Mouse (Mus musculus) CD8-positive naive resting alpha-beta T cell, adult 57 days (primary cell): ENCODE results near the gene Fbxo41. TPM values are rescaled to one million over a fixed set of nuclear protein-coding genes. Genes with fewer than 3 reads are reported as not detected.

Source experiments
- total RNA-seq: library from RNA; stranded (reverse); gene quantifications from one replicate; pipeline ENCODE4 v1.2.4, GENCODE M21; 2023

Gene Fbxo41
- total RNA-seq: not detected

GRCm38 (mm10) chr6:85502911-85503250, at the start of gene Fbxo41:
Fbxo41 (minus strand) TSS chr6:85502994.

DNA sequence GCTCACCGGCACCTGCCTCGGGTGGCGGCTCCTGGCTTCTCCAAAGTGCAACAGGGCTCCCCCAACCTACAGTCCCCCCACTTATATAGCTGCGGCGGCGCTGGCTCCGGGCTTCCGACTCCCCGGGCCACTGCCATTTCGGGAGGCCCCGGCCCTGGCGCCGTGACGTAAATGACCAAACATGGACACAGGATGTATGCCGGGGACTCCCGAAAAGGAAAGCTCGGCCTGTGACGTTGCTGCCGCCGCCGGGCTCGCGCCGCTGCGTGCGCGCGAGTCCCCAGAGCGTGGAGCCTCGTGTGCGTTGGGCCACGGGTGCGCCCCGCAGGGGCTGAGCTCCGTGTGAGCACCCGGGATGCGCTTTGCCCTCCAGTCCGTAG, 10.7 kb upstream of the Fbxo41 start, which contains the start of gene Egr4:
Gene Egr4 (minus strand): TSS at position 59 of the 380 bp plus-strand sequence.

DNA sequence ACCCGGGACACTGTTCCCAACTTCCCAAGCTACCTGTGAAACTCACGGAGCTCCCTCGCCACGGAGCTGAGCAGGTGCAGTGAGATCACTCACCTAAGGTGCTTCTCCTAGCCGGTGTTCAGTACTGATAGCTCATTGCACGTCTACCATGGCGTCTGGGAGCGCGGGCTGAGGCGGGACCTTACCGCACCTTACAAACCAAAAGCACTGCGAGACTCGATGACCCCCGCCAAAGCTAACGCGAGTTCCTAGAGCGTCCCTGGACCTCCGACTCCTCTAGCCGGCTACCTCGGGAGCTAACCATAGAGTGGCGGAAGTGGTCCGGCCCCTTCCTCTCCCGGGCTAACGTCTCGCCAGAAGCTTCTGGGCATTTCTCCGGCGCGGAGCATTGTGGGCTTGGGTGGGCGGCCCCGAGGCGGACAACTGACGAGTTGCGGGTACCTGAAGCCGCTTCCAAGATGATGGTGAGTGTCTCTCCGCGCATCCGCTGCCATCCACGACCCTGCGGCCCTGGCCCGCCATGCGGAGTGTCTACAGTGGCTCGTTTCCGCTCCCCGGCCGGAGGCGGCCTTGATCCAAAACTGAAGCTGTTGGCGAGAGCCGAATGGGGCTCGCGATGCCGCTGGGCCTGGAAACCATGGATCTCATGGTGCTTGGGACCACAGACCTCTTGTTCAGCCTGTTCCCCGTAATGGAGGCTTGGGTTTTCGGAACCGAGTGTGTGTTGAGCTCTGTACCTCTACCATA, 51.0 kb downstream of the Fbxo41 start, which contains the start of gene Pradc1:
Gene Pradc1 (minus strand): TSS at position 307 of the 747 bp plus-strand sequence.

GRCm38 (mm10) chr6:85450697-85451663, 51.8 kb downstream of the Fbxo41 start, which contains the start of gene Cct7:
Cct7 (plus strand) TSS chr6:85451514.

DNA sequence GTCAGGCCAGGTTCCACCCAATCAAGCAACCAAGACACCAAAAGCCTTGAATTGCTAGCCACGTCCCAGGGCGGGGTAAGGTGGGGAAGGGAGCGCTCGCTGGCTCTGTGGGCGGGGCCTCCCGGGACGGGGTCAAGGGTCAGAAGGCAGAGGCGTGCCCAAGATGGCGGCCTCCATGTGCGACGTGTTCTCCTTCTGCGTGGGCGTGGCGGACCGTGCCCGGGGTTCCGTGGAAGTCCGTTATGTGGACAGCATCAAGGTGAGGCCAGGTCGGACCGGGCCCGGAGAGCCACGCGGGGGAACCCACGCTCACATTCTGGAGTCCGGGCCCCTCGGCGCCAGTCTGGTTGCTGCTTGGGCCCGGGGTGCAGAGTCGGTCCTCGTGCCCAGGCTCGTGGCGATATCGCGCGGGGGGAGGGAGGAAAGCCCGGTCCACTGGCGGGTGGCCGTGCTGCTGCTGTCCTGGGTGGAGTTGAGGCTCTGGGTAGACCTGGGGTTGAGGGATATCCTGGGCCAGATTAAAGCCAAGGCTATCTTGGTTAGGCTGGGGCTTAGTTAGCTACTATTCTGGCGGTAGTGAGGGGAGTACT, 70.9 kb downstream of the Fbxo41 start, which contains the start of gene Smyd5:
Gene Smyd5 (plus strand): TSS at position 148 of the 590 bp plus-strand sequence.

GRCm38 (mm10) chr6:85423836-85424379, 78.9 kb downstream of the Fbxo41 start, which contains the start of gene Noto:
Noto (plus strand) TSS chr6:85423886.

Other genes with a start within 250 kb of the Fbxo41 start
- 4.0 TPM for gene Sfxn5, start 169.6 kb downstream of the Fbxo41 start, total RNA-seq
- gene Rab11fip5, start 128.4 kb downstream of the Fbxo41 start, total RNA-seq: 0.40 TPM
- gene Noto, start 79.1 kb downstream of the Fbxo41 start, total RNA-seq: not detected
- 39.3 TPM for gene Smyd5, start 71.0 kb downstream of the Fbxo41 start, total RNA-seq
- gene Cct7, start 51.5 kb downstream of the Fbxo41 start, total RNA-seq: 217 TPM
- gene Pradc1, start 51.0 kb downstream of the Fbxo41 start, total RNA-seq: 13.6 TPM
- not detected for gene Egr4, start 10.6 kb upstream of the Fbxo41 start, total RNA-seq
- 2.6 TPM for gene Alms1, start 84.5 kb upstream of the Fbxo41 start, total RNA-seq
- not detected for gene Nat8f7, start 210.2 kb upstream of the Fbxo41 start, total RNA-seq